Mouse (Mus musculus): Measurements from ENCODE around the gene Trim47.
"Not testable (repeated sequence)": the region's sequence is repeated elsewhere in the genome, so short reads cannot be mapped to it uniquely, and the experiment has no call there.

The Trim47 gene

GRCm38 (mm10) chr11:116134171-116134570 lies 7.2 kb upstream of the Trim47 start:
- no peak for DNase-seq

GRCm38 (mm10) chr11:116133497-116133896 lies 6.5 kb upstream of the Trim47 start:
- DNase-seq: no peak

GRCm38 (mm10) chr11:116132366-116133333 lies 5.6 kb upstream of the Trim47 start:
- DNase-seq: peak; percentile 27

- no peak for DNase-seq
Measured at GRCm38 (mm10) chr11:116131349-116132170, 4.5 kb upstream of the Trim47 start.

GRCm38 (mm10) chr11:116130488-116131205 lies 3.6 kb upstream of the Trim47 start, which contains the start of gene Trim65:
Trim65 (minus strand) TSS chr11:116131128.
- peak; percentile 91 for DNase-seq

- peak; percentile 51 for DNase-seq
Measured at GRCm38 (mm10) chr11:116129993-116130487, 3.0 kb upstream of the Trim47 start.

GRCm38 (mm10) chr11:116129091-116129790 lies 2.2 kb upstream of the Trim47 start:
- no peak for DNase-seq

- DNase-seq: no peak
Measured at GRCm38 (mm10) chr11:116127986-116128385, 976 bp upstream of the Trim47 start.

GRCm38 (mm10) chr11:116126261-116126660 lies 749 bp downstream of the Trim47 start:
- DNase-seq: no peak

- DNase-seq: not testable (repeated sequence)
Measured at GRCm38 (mm10) chr11:116121731-116122245, 5.2 kb downstream of the Trim47 start.

GRCm38 (mm10) chr11:116117819-116118218 lies 9.2 kb downstream of the Trim47 start:
- DNase-seq: peak; percentile 40

- DNase-seq: no peak
Measured at GRCm38 (mm10) chr11:116117241-116117640, 9.8 kb downstream of the Trim47 start.

GRCm38 (mm10) chr11:116111611-116112203 lies 15.3 kb downstream of the Trim47 start:
- DNase-seq: no peak

GRCm38 (mm10) chr11:116111067-116111466 lies 15.9 kb downstream of the Trim47 start:
- no peak for DNase-seq

GRCm38 (mm10) chr11:116110540-116110939 lies 16.5 kb downstream of the Trim47 start:
- DNase-seq: no peak

GRCm38 (mm10) chr11:116110131-116110530 lies 16.9 kb downstream of the Trim47 start:
- no peak for DNase-seq

GRCm38 (mm10) chr11:116109441-116110081 lies 17.4 kb downstream of the Trim47 start:
- DNase-seq: no peak

GRCm38 (mm10) chr11:116108464-116109137 lies 18.4 kb downstream of the Trim47 start:
- DNase-seq: no peak

- DNase-seq: no peak
Measured at GRCm38 (mm10) chr11:116107777-116108285, 19.2 kb downstream of the Trim47 start.
